Mouse (Mus musculus): Measurements from ENCODE around the gene Olfr1417.

DNA sequence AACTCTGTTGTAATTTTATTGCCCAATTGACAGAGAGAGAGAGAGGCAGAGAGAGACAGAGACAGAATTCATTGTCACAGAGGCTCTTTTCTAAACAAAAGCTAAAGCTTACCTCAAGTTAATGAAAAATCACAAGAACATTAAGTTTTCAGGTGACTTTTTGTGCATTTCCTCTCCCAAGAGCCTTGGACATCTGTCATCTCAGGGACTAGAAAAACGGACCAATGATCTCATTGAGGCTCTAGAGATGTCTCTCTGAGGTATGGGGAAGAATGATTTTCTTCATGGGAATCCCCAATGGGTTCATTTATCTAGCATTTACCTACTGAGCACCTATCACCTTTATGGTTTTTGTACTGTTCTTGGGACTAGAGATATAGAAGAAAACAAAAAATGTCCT is 36.0 kb upstream of the Olfr1417 start, which contains the start of gene Olfr1419:
- no peak for TF ChIP-seq CTCF (IDR thresholded peaks at IDR 0.05; ENCODE audit: low read depth, low read length)
- no peak for TF ChIP-seq TAL1 (conservative IDR thresholded peaks at IDR 0.05; ENCODE audit: low read depth, low read length)

All from G1E (cell line).